Mouse (Mus musculus): ENCODE results near the gene Ugt1a6b.

Gene Ugt1a6b

DNA sequence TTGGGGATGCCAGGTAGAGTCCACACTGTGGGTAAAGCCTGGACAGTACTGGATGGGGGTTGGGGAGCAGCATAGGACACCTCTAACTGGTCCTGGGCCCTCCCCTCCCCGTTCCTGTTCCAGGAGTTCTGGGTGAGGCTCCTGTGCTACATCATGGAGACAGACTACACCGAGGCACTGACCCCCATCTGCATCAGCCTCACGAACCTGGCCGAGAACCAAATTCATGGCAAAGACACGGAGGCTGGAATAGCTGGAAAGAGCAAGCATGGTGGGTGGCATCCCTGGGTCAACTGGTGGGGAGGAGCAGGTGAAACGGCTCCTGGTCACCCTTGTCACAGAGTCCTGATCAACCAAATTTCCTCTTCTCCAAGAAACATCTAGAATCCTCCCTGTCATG, 135.7 kb downstream of the Ugt1a6b start:
- no peak for DNase-seq (ENCODE audit: low spot score in 2 of 2)

DNA sequence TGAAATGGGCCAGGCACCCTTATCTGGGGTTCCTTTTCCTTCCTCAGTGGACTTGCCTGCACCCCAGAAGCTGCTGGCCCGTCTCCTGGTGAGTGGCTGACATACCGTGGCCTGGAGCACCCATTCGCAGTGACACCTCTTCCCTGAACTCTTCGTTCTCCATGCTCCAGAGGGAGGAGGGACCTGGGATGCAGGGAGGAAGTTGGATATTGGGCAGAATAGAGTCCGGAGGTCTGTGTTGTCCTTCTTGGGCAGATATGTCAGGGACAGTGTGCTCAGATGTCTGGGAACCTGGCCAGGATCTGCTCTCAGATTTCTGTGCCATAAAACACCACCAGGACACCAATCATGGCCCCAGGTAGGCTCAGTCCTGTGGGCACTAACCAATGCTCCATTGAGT, 137.0 kb downstream of the Ugt1a6b start:
- DNase-seq (ENCODE audit: low spot score in 2 of 2), result no peak

DNA sequence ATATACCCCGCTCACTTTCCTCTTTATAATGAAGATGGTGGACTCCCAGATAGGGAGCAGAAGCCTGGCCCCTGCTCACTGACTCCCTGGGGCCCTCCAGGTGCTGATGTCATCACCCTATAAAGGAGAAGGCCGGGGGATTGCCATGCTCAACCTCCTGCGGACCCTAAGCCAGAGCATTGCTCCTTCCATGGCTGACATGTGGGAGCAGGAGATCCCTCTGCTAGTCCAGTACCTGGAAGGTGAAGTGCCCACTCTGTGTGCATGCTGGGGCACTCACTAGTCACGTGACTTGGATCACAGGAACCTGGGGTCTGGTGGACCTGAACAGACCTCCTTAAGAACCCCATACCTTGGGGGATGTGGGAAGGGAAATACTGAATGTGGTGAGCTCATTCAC, 137.5 kb downstream of the Ugt1a6b start:
- DNase-seq (ENCODE audit: low spot score in 2 of 2), result no peak

DNA sequence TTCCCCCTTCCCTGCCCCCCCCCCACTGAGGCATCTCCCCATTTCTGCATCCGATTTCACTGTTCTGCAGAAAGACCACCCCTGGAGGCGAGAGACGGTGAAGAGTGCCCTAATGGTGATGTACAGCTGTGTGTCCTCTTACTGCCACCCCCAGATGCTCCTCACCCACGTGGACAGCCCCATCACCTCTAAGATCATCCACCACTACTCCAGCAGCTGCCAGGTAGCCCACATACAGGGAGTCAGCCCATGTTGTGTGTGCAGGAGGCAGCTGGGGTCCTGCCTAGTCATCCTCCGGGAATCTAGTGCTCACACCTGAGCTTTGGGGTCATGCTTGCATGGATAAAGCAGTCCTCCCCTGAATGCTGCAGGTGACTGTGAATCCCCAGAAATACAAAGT, 140.8 kb downstream of the Ugt1a6b start:
- no peak for DNase-seq (ENCODE audit: low spot score in 2 of 2)

DNA sequence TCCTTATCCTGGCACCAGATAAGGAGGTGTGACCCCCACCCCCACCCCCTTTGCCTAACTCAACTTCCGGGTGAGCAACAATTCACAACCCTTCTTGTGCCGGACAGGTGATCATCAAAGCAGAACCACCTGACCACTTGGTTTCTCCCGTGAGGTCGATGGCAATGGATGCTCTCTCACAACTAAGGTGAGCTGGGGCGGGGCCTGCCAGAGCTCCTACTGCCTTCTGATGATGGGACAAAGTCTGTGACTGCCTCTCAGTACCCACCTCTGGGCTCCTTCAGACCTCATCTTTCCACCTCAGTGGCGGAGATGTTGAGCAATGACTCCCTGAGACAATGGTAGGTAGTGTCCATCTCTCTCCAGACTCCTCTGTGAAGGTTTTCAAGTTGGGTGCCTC, 142.8 kb downstream of the Ugt1a6b start:
- DNase-seq (ENCODE audit: low spot score in 2 of 2), result no peak

DNA sequence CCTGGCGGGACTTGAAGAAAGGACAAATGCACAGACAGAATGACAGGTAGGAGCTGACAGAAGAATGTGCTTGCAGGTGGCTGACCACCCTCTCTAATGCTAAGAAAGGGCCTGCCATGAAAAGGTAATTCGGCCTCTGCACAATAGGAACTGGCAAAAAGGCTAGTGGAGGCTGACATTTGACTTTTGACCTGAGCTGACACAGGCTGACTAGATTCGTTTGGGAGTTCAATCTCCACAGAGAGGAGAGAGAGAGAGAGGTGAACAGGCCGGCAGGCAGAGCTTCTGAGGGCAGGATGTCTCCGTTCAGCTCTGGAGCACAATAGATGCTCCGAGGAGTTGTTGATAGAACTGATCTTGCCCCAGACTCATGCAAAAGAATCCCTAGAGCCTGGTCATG, 143.3 kb downstream of the Ugt1a6b start:
- no peak for DNase-seq (ENCODE audit: low spot score in 2 of 2)

DNA sequence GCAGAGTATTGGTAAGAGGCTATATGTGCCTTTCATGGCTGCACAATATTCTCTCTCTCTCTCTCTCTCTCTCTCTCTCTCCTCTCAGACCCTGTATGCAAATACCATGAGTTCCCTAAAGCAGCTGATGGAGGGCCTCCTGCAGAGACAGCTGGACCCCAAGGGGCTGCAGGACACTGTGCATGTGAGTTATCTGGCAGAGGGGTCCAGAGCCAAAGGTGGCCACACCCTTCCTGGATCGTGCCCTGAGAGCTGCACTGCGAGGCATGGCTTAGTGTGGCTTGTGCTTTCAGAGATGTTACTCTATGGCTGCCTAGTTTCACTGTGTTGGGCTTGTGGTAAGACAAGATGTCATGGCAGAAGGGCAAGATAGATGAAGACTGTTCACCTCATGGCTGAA, 144.6 kb downstream of the Ugt1a6b start:
- DNase-seq (ENCODE audit: low spot score in 2 of 2), result no peak

DNA sequence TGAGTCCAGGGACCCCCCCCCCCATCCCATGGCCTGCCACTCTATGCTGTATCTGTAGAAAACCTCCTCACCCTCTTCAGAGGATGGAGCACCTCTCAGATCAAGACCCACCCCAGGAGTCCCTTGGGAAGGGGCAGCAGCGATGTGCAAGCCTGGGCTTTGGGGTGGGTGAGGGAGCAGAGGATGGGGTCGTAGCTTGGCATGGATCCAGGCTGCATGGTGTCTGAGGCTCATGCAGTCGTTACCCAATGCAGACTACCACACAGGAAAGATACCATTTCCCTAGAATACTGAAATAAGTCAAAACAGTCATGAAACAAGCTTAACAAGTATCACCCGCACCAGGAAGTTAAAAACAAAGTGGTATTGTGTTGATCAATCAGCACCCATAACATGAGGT, 145.6 kb downstream of the Ugt1a6b start:
- DNase-seq (ENCODE audit: low spot score in 2 of 2), result no peak

DNA sequence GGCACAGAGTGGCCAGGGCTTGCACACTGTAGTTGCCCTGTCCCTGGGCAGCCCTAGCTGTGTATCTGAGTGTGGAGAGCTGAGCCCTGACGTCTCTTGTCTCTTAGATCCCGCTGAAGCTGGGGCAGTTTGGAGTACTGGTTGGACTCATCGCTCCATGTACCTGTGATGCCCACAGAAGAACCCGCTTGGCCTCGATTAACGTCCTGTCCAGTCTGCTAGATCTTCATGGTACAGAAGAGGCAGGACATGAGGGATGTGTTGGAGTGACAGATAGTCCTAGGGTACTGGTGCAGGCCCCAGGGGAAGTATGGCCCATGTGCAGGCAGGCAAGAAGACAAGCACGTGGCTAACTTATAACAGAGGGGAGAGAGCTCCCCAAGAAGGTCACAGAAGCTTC, 146.5 kb downstream of the Ugt1a6b start:
- no peak for DNase-seq (ENCODE audit: low spot score in 2 of 2)

DNA sequence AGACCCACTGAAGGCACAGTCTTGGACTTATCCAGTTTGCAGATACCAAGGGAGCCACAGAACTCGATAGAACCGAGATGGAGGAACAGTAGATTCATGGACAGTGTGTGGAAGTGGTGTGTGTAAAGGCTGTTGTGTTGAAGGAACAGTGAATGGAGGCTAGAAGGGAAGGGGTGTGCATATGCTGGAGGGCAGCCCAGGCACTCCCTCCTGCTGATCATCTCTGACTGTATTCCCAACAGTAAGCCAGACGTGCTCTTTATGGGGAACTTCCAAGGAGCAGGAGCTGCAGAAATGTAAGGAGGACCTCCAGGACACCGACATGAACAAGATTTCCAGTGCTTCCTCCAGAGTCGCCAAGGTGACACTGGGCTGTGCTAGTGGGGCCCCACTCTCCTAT, 147.0 kb downstream of the Ugt1a6b start:
- DNase-seq (ENCODE audit: low spot score in 2 of 2), result no peak

DNA sequence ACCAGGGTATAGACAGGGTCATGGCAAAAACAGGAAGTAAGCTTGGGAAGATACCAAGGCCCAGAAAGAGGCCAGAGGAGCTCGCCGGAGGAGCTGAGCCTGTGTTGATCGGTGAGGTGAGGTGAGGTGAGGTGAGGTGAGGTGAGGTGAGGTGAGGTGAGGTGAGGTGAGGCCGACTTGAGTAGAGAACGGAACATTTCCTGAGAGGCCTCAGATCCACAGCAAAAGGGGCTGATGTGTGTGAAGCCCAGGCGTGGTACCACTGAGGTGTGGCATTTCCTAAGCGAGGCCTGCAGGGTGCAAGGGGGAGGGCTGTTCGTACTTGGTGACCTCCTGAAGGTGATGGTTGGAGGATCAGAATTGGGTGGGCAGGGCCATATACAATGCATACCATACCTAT, 150.1 kb downstream of the Ugt1a6b start:
- no peak for DNase-seq (ENCODE audit: low spot score in 2 of 2)

DNA sequence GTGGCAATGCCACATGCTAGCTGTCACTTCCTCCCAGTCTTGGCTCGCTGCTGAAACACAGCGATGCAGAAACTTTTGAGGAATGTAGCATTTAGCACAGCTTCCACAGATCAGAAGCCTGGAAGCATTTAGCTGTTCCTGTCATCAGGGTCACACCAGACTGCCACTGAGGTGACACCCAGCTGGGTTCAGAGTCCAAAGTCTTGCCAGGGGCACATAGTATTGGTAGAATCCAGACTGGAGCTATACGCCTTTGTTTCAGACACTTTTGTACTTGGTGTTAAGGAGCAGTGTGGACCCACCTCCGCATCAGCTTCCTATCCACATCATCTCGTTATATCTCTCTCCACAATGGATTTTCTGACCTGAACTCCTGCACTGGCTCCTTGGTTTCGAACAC, 150.5 kb downstream of the Ugt1a6b start:
- no peak for DNase-seq (ENCODE audit: low spot score in 2 of 2)

DNA sequence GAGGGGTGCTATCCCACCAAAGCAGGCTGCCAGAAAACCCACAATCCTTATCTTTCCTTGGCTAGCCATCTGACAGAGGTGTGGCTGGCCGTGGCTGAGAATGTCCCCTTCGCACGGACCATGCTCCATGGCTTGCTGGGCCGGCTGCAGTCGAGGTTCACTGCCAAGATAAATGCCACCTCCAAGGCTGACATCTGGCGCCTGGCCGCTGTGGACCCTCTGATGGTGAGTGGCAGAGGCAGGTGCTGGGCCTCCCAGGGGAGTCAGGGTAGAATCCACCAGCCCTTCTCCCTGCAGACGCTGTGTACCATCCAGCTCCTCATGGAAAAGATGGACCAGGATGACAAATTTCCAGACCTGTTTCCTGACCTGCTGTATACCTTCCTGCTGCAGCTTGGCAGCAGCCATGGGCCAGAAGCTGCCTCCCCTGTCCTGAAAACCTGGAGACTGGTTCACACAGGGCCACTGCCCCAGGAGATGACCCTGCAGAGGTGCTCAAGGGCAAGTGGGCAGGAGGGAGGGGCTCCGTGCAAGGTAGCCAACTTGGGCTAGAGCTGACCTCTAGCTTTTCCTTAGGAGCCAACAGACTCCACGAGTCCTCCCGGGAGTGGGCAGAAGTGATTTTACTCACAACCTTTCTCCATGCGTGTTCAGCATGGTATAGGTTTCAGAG, 151.9 kb downstream of the Ugt1a6b start:
- no peak for DNase-seq (ENCODE audit: low spot score in 2 of 2)

DNA sequence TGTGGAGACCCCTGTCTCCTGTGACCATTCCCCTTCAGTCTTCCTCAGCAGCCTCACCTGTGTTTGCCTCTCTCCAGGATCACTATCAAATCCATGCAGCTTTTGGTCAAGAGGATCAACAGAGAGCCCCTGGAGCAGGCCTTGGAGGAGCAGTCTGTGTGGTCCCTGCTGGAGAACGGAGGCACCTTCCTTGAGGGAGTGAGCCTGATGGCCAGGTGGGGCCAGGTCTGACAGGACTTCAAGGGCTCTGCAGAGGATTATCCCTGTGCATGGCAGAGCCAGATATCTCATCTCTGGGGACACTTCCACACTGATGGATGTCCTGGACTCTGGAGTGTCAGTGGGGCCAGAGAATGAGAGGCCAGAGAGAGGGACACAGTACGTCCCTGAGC, 152.4 kb downstream of the Ugt1a6b start:
- DNase-seq (ENCODE audit: low spot score in 2 of 2), result no peak

DNA sequence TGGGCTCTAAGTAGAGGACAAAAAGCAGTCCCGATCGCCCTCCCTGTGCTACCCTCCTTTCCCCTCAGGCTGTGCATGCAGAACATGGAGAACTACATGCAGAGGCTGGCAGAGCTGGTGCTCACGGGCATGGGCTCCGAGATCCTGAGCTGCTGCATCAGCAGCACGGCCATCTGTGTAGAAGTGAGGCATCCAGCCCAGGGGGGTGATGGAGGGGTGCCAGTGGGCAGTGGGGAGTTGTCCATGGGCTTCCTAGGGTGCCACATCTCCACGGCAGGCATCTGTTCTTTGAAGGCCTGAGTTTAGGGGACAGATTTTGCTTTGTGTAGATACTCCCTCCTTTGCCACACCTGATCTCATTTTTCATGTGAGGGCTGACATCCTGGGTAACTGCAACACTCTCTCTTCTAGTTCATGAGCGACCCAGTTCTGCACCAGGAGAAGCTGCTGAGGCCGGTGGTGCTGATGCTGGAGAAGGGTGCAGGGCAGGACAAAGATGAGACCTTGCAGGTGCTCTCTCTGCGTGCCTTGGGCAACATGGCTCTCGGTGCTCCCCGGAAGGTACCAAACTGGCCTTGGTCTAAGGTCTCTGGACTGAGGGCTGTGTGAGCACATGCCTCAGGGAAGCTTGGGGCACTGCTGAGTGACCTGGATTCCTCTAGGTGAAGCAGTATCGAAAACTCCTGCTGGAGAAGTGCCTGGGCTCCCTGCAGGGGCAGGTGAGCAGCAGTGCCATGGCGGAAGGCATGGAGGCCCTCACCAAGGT, 153.1 kb downstream of the Ugt1a6b start:
- DNase-seq (ENCODE audit: low spot score in 2 of 2), result no peak

DNA sequence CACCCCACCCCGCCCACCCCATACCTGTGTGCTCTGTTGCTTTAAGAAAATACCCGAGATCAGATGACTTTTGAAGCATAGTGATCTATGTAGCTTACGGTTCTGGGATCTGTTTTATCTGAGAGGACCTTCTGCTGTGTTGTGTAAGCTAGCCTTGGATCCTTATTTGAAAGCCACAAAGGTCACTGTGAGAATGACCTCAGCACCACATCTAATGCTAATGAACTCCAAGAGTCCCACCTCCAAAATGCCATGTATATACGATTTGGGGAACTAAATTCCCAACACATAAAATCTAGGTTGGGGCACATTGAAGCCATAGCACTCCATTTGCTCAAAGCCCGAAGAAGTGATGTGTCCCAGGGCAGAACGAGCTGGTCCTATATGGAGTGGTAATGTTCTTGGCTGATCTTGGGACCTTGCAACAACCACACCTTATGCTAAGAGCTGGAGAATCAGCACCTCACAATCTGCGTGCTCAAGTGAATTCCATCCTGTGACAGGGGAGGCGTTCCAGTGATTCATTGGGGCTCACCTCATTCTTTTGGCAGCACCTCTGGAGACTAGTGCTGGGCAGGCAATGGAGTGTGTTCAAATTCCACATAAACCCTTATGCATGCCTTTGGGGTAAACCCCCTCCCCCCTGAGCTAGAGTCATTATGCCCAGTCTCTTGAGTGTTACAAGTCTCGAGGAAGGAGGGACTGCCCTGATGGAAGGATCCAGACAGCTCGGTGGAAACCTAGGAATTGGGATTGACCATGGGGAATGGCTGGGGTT, 154.0 kb downstream of the Ugt1a6b start:
- DNase-seq (ENCODE audit: low spot score in 2 of 2), result no peak

DNA sequence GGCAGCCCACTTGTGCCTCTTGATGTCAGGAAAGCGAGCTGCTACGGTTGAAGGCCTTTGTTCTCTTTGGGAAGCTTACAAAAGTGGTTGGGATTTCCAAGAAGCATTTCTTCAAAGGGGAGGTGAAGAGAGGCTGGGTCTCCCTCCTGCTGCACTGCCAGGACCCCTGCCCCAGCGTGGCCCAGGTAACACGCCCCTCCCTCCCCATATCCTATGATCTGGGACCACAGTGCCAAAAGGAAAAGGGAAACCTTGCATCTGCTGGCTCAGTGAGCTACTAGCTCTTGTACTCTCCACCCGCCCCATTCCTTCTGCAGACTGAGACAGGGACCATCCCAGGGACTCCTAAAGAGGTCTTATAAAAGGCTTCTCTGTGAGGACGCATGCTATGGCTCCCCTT, 154.6 kb downstream of the Ugt1a6b start:
- no peak for DNase-seq (ENCODE audit: low spot score in 2 of 2)

DNA sequence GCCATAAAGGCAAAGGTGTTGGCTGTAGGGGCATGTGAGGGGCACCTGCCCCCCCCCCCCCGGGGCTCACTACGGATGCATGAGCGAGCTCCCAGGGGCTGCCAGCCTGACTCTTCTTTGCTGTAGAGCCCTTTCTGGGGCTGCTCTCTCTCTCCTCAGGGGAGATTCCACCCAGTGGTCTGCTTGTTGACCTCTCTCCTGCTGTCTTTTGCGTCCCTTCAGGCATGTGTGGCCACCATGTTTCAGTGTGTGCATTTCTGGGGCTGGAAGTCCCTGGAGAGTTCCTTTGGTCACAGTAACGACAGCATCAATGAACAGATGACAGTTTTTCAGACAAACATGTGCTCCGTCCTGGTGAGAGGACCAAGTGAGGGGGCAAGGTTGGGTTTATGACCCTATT, 155.3 kb downstream of the Ugt1a6b start:
- no peak for DNase-seq (ENCODE audit: low spot score in 2 of 2)

DNA sequence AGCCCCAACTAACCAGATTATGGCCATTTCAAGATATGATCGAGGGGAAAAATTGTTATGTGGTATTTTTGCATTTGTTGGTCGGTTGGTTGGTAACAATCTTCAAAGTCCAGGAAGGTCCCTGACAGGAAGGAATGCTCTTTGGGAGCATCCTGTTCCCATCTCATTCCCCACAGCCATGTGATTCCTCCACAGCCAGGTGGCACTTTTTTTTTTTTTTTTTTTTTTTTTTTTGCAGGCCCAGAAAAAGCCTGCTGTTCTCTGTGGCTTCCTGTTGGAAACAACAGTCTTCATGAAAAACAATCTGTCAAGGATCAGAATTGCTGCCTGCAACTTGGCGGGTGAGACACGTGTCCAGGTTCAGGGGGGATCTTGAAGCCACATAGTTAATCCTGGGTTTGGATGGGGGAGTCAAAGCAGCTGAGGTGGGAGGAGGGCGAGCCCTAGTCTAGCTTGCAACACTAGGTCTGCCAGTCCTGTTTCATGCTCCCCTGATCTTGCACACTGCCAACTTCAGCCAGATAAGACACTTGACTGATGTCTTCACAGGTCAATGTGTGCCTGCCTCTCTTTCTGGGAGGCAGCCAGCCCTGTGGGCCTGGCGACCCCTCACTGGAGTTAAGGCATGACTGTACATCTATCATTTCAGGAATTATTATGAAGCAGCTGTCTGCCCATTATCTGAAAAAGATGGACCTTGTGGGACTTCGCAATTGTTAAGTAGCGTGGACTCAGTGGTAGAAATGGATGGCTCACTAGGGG, 156.0 kb downstream of the Ugt1a6b start:
- no peak for DNase-seq (ENCODE audit: low spot score in 2 of 2)

DNA sequence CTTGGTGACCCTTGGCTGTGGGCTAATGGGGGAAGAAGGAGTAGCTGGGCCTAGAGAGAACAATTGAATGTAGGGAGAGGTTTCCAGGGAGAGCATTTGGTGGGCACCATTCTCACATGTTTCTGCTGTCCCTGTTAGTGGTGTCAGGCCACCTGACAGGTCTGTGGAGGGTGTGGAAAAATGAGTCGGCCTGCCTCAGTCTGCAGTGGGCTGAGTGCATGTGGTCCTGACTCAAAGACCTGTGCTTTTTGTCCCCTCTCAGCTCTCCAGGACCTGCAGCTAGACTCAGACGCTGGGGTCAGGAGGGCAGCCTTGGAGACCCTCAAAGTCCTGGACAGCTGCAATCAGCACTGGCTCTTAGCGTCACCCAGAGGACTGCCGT, 156.6 kb downstream of the Ugt1a6b start:
- no peak for DNase-seq (ENCODE audit: low spot score in 2 of 2)

DNA sequence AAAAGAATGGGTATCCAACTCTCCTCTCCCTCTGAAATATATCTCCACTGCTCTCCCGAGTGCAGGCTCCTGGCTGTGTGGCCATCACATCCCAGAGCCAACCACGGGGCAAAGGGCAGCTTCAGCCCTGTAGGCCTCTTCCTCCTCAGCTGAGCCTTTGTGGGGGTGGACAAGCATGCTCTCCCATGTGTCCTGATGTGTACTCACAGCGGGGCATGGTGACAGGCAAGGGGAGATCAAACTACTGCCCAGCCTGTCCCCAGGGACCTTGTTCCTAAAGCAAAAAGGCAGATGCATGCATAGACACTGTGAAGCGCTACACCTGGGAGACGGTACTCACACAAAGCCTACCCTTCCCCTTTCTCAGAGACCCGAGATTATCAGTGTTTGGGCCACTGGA, 157.1 kb downstream of the Ugt1a6b start:
- DNase-seq (ENCODE audit: low spot score in 2 of 2), result no peak

Data from right cerebral cortex, adult 2 months (tissue).